Mouse (Mus musculus) neural tube, embryonic 15.5 days (tissue): ENCODE data around the gene Tmem141. TPM values are rescaled to one million over a fixed set of nuclear protein-coding genes. Genes with fewer than 3 reads are reported as not detected.
A peak's percentile ranks its signal among the peaks of the same experiment; 100 is the strongest.

ENCODE experiments used
- ATAC-seq: fragments of 200-750 bp; cut with Nextera tagmentation; 2 replicates; pipeline ENCODE4 v1.8.0; 2017; ENCODE audit warnings: mild to moderate bottlenecking, moderate TSS enrichment, moderate library complexity; ENCODE audit not compliant: low FRiP score
- H3K27ac ChIP-seq: fragments of 300-500 bp; sonication (generic); replicated peaks from 2 replicates; pipeline ENCODE4 v1.5.1; 2015; ENCODE audit warnings: mild to moderate bottlenecking, inconsistent platforms
- H3K27me3 ChIP-seq: fragments of 300-500 bp; sonication (generic); replicated peaks from 2 replicates; pipeline ENCODE4 v1.6.1; 2015; ENCODE audit warnings: inconsistent platforms
- H3K36me3 ChIP-seq: fragments of 300-500 bp; sonication (generic); 2 replicates; pipeline ENCODE4 v1.6.1; 2015; ENCODE audit warnings: inconsistent platforms
- H3K4me1 ChIP-seq: fragments of 300-500 bp; sonication (generic); 2 replicates; pipeline ENCODE4 v1.6.1; 2015; ENCODE audit warnings: inconsistent platforms
- H3K4me2 ChIP-seq: fragments of 300-500 bp; sonication (generic); 2 replicates; pipeline ENCODE4 v1.6.1; 2015; ENCODE audit warnings: inconsistent platforms, mild to moderate bottlenecking, moderate library complexity
- H3K4me3 ChIP-seq: fragments of 300-500 bp; sonication (generic); replicated peaks from 2 replicates; pipeline ENCODE4 v1.5.1; 2015; ENCODE audit warnings: mild to moderate bottlenecking, inconsistent platforms
- H3K9ac ChIP-seq: fragments of 300-500 bp; sonication (generic); replicated peaks from 2 replicates; pipeline ENCODE4 v1.6.1; 2015; ENCODE audit warnings: mild to moderate bottlenecking, inconsistent platforms
- H3K9me3 ChIP-seq: fragments of 300-500 bp; sonication (generic); replicated peaks from 2 replicates; pipeline ENCODE4 v1.6.1; 2016; ENCODE audit warnings: inconsistent platforms
- WGBS: fragments of 180-500 bp; shearing (Covaris S2); methylation state at CpG from one replicate; pipeline ENCODE4 v1.1.7; 2015; ENCODE audit warnings: mixed read lengths; 5-methylcytosine and 5-hydroxymethylcytosine counted together
- polyA plus RNA-seq: library from polyadenylated mRNA; unstranded; fragments of >200 nt; fragmentation: Nextera tagmentation; extraction: Ambion mirVana; gene quantifications from 2 replicates; pipeline ENCODE4 v1.2.1, GENCODE M21; 2015

The Tmem141 gene
- 53.4 and 56.6 TPM in 2 replicates for polyA plus RNA-seq

GRCm38 (mm10) chr2:25621229-25622200 is at the start of gene Tmem141:
Gene Tmem141, minus strand, starts transcription at chr2:25622005.
- Histone ChIP-seq H3K36me3 (no peaks in the 10 kb centered on the region), H3K4me3 (peak within 1 kb of the TSS; percentile 55), H3K9me3 (no peaks in the 10 kb centered on the region), H3K27me3 (peaks cover 20% of the 10 kb centered on the region), H3K27ac (peak within 1 kb of the TSS; percentile 75), H3K4me1 (peaks cover 15% of the 10 kb centered on the region), H3K4me2 (peak within 1 kb of the TSS; percentile 83), H3K9ac (peak within 1 kb of the TSS; percentile 55)
- ATAC-seq, result peak; percentile 94
- 7% methylated on average over 34 of the region's 34 CpGs for WGBS

DNA sequence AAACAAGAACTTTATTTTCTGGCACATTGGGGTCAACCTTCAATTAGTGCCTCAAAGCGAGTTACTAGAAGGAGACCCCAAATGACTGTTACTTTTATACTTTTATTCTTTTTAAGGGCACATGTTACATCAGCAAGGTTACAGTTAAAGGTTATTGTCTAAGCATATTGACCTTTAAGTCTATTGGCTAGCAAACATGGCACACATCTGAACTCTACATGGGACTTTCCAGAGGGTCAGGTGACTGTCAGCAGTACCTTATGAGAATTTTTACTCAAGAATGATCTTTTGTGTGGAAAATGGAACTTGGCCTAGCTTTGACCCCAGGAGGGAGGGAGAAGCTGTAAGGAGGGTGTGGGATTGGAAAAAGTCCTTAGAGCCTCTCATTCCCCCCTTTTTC is 44.7 kb upstream of the Tmem141 start:
- Histone ChIP-seq H3K4me2 (no peak overlapping the region), H3K9me3 (no peaks in the 10 kb centered on the region), H3K4me1 (no peaks in the 10 kb centered on the region), H3K9ac (no peak overlapping the region), H3K4me3 (no peak overlapping the region), H3K27ac (no peak overlapping the region), H3K36me3 (no peaks in the 10 kb centered on the region), H3K27me3 (no peaks in the 10 kb centered on the region)
- 68% methylated on average over 1 of the region's 1 CpGs for WGBS
- ATAC-seq, result no peak

- Histone ChIP-seq H3K4me1 (no peaks in the 10 kb centered on the region), H3K4me3 (no peak overlapping the region), H3K9me3 (no peaks in the 10 kb centered on the region), H3K27me3 (no peaks in the 10 kb centered on the region), H3K27ac (no peak overlapping the region), H3K4me2 (no peak overlapping the region), H3K9ac (no peak overlapping the region), H3K36me3 (no peaks in the 10 kb centered on the region)
- WGBS, result 90% methylated on average over 5 of the region's 5 CpGs
- no peak for ATAC-seq
Measured at GRCm38 (mm10) chr2:25664125-25664524, 42.3 kb upstream of the Tmem141 start.

DNA sequence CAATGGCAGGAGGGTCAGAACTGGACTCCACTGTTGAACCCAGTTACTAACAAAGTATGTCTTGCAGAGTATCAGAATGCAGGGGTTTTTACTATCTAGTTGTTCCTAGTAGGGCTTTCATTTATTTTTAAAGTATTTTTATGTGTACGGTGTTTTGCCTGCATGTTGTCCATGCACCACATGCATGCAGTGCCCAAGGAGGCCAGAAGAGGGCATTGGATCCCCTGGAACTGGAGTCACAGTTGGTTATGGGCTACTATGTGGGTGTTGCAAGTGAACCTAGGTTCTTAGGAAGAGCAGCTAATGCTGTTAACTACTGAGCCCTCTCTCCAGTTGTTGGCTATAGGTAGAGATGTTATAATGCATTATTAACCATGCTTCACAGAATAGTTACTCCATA is 41.7 kb upstream of the Tmem141 start:
- H3K27ac ChIP-seq, result no peak overlapping the region
- H3K27me3 ChIP-seq, result no peaks in the 10 kb centered on the region
- WGBS, result 66% methylated on average over 1 of the region's 1 CpGs
- no peak for ATAC-seq
- no peak overlapping the region for H3K4me3 ChIP-seq
- H3K9me3 ChIP-seq, result no peaks in the 10 kb centered on the region
- H3K9ac ChIP-seq, result no peak overlapping the region
- no peaks in the 10 kb centered on the region for H3K36me3 ChIP-seq
- H3K4me2 ChIP-seq, result no peak overlapping the region
- H3K4me1 ChIP-seq, result no peaks in the 10 kb centered on the region

DNA sequence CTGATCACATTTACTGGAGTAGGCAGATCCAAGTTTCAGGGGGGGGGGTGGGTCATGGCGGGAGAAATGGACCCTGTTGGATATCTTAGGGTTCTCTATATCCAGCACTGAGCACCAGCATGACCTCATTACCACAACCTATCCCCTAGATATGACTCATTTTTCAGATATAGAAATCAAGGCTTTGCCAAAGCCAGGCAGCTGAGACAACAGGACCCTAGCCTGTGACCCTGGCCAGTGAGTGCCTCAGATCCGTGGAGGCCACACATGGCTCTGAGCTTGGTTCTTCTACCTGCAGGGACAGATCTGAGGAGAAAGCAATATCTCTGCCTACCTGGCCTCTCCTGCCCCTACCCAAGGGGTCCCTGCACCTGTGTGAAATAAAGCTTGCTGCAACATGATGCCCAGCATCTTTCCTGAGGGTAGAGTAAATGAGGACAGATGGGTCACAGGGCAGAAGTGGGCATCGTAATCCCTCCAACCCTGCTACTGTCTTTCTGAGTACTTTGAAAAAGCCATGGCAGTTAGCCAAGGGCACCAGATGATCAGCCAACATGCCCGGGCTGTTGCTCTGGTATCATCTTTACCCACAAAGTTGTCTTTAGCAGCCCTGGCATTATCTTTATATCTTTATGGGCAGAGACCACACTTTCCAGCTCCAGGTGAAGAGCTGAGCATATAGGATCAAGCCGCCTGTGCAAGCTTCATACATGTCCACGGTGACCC is 39.6 kb upstream of the Tmem141 start:
- Histone ChIP-seq H3K36me3 (no peaks in the 10 kb centered on the region), H3K4me2 (no peak overlapping the region), H3K4me1 (no peaks in the 10 kb centered on the region), H3K4me3 (no peak overlapping the region), H3K27ac (no peak overlapping the region), H3K9me3 (no peaks in the 10 kb centered on the region), H3K27me3 (no peaks in the 10 kb centered on the region), H3K9ac (no peak overlapping the region)
- ATAC-seq, result no peak
- 84% methylated on average over 6 of the region's 6 CpGs for WGBS

DNA sequence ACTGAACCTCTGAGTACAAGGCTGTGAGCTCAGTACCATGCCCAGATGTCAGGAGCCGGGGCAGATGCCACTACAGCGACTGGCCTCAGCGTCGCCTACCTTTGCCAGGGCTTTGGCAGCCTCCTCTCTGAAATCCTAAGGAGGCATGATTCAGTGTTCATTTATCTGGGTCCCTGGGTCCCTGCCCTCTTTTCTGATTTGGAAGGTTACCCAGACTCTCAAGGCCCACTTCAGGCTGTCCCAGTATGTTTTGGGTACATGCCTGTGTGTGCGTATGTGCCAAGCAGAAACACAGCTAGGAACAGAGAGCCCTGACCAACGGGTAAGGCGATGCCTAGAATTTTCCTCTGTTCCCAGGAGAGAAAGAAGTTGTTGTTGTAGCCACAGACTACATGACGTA is 38.5 kb upstream of the Tmem141 start:
- Histone ChIP-seq H3K4me1 (no peaks in the 10 kb centered on the region), H3K9me3 (no peaks in the 10 kb centered on the region), H3K4me3 (no peak overlapping the region), H3K9ac (no peak overlapping the region), H3K36me3 (no peaks in the 10 kb centered on the region), H3K27me3 (no peaks in the 10 kb centered on the region), H3K27ac (no peak overlapping the region), H3K4me2 (no peak overlapping the region)
- 86% methylated on average over 8 of the region's 8 CpGs for WGBS
- ATAC-seq, result no peak

DNA sequence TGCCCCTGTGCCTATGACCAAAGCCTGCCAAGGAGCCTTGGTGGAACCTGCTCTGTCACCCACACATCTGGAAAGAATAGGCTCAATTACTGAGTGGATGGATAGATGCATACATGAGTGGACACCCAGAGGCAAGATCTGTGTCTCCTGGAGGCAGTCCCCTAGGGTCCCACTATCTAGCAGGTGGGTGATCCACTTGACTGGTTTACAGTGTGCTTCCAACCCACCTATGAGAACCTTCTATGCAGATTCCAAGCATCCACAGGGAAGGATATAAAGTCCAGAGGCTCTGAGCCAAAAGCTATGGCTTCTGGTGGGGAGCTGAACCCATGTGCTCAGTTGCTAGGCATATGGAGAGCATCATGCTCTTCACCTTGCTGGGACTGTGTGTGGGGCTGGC is 35.8 kb upstream of the Tmem141 start, which contains the start of gene Lcn5:
Gene Lcn5, plus strand, starts transcription at position 301 of the 400 bp plus-strand sequence.
- H3K4me1 ChIP-seq, result no peaks in the 10 kb centered on the region
- no peaks in the 10 kb centered on the region for H3K36me3 ChIP-seq
- H3K27me3 ChIP-seq, result no peaks in the 10 kb centered on the region
- no peak within 1 kb of the TSS for H3K4me2 ChIP-seq
- H3K9ac ChIP-seq, result no peak within 1 kb of the TSS
- ATAC-seq, result no peak
- no peaks in the 10 kb centered on the region for H3K9me3 ChIP-seq
- no peak within 1 kb of the TSS for H3K4me3 ChIP-seq
- no peak within 1 kb of the TSS for H3K27ac ChIP-seq

- WGBS, result 87% methylated on average over 4 of the region's 4 CpGs
- Histone ChIP-seq H3K4me1 (no peaks in the 10 kb centered on the region), H3K4me3 (no peak overlapping the region), H3K9ac (no peak overlapping the region), H3K27me3 (no peaks in the 10 kb centered on the region), H3K27ac (no peak overlapping the region), H3K9me3 (no peaks in the 10 kb centered on the region), H3K4me2 (no peak overlapping the region), H3K36me3 (no peaks in the 10 kb centered on the region)
- no peak for ATAC-seq
Measured at GRCm38 (mm10) chr2:25657246-25657645, 35.4 kb upstream of the Tmem141 start.

DNA sequence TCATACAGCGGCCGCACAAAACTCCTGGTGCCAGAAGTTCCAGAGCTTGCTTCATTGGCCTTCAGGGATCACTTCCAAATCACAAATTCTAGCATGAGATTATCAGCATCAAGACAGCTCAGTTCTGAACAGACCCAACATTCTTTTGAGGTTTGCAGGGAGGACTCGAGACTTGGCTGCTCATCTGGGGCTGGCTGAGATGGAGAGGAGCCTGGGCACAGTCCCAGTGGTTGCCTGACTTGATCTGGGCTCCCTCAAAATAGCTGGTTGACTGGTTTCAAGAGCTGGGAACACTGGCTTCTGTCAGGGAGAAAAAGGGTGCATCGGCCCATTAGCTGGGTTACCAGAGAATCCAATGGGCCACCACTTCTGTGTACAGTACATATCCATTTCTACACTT is 34.9 kb upstream of the Tmem141 start:
- Histone ChIP-seq H3K9me3 (no peaks in the 10 kb centered on the region), H3K4me2 (no peak overlapping the region), H3K4me3 (no peak overlapping the region), H3K9ac (no peak overlapping the region), H3K36me3 (no peaks in the 10 kb centered on the region), H3K27ac (no peak overlapping the region), H3K4me1 (no peaks in the 10 kb centered on the region), H3K27me3 (no peaks in the 10 kb centered on the region)
- WGBS, result 87% methylated on average over 4 of the region's 4 CpGs
- no peak for ATAC-seq

- no peaks in the 10 kb centered on the region for H3K9me3 ChIP-seq
- no peak for ATAC-seq
- H3K9ac ChIP-seq, result no peak overlapping the region
- H3K4me2 ChIP-seq, result no peak overlapping the region
- H3K4me1 ChIP-seq, result no peaks in the 10 kb centered on the region
- H3K27me3 ChIP-seq, result no peaks in the 10 kb centered on the region
- 65% methylated on average over 1 of the region's 1 CpGs for WGBS
- H3K36me3 ChIP-seq, result no peaks in the 10 kb centered on the region
- H3K4me3 ChIP-seq, result no peak overlapping the region
- no peak overlapping the region for H3K27ac ChIP-seq
Measured at GRCm38 (mm10) chr2:25654502-25654901, 32.7 kb upstream of the Tmem141 start.

GRCm38 (mm10) chr2:25652902-25653301 is 31.1 kb upstream of the Tmem141 start, which contains the start of gene Lcn8:
Gene Lcn8, plus strand, starts transcription at chr2:25653120.
- no peak for ATAC-seq
- no peak within 1 kb of the TSS for H3K4me2 ChIP-seq
- no peaks in the 10 kb centered on the region for H3K36me3 ChIP-seq
- no peak within 1 kb of the TSS for H3K9ac ChIP-seq
- WGBS, result 89% methylated on average over 2 of the region's 2 CpGs
- H3K9me3 ChIP-seq, result no peaks in the 10 kb centered on the region
- no peak within 1 kb of the TSS for H3K4me3 ChIP-seq
- no peaks in the 10 kb centered on the region for H3K4me1 ChIP-seq
- no peaks in the 10 kb centered on the region for H3K27me3 ChIP-seq
- no peak within 1 kb of the TSS for H3K27ac ChIP-seq

DNA sequence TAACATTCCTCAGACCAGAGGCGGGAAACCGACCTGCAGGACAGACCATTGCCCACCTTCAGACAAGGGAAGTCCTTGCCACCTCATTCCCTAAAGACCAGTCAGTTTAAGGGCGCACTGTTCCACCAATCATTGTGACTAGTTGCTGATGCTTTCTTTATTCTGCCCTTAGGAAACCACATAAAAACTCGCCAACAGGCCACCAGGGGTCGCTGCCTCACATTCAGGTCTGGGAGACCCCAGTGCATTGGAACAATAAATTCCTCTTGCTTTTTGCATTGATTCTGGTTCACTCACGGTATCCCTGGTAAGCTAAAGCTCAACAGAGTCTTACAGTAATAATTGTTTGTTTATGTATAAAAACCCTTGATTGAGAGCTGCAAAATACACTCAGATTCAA is 18.1 kb upstream of the Tmem141 start:
- H3K27me3 ChIP-seq, result no peaks in the 10 kb centered on the region
- no peak overlapping the region for H3K4me2 ChIP-seq
- no peaks in the 10 kb centered on the region for H3K4me1 ChIP-seq
- no peak overlapping the region for H3K27ac ChIP-seq
- H3K36me3 ChIP-seq, result no peaks in the 10 kb centered on the region
- H3K4me3 ChIP-seq, result no peak overlapping the region
- 21% methylated on average over 6 of the region's 6 CpGs for WGBS
- no peak overlapping the region for H3K9ac ChIP-seq
- no peak for ATAC-seq
- H3K9me3 ChIP-seq, result no peaks in the 10 kb centered on the region
